Mouse (Mus musculus): ENCODE measurements around the gene Prdx5. TPM values are rescaled to one million over a fixed set of nuclear protein-coding genes. Genes with fewer than 3 reads are reported as not detected.

Gene Prdx5
- polyA plus RNA-seq, 1 experiment: 56.4 TPM

DNA sequence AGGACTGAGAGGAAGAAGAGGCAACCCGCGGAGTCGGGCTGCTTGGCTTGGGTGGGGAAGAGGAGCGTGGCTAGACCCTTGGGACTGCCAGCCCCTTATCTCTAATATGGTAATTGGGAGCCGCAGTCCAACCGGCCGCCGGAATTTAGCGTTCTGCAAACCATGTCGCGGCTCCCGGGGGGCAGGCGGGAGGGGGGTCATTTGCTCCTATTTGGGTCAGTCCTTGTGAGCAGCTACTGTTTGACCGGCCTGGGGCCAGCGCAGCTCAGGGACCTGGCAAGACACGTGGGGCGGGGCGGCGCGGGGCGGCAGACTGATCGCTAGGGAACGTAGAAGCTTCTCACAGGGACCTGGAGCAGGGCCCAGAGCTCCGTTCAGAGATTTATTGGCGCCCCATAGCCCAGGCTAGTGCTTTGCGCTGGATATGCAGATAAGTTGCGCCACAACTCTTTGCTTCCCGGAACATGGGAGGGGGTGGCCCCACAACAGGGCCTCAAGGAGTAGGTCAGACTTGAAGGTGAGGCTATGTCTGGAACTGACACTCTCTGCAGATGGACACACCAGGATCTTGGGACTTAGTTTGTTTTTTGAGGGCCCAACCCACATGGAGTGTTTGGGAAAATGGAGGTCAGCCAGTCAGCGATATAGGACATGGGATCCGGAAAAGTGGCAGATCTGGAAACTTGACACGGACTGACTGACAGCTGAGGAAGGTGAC is 42.2 kb upstream of the Prdx5 start:
- H3K9ac ChIP-seq (ENCODE audit: low read depth, poor library complexity, severe bottlenecking): peak overlapping the region; percentile 75
- no peaks in the 10 kb centered on the region for H3K27me3 ChIP-seq (ENCODE audit: control insufficient read depth, insufficient read depth, low read length, poor library complexity, severe bottlenecking)
- H3K4me3 ChIP-seq (ENCODE audit: low read depth, low read length): peak overlapping the region; percentile 85
- no peaks in the 10 kb centered on the region for H3K9me3 ChIP-seq (replicated peaks; ENCODE audit: control insufficient read depth, insufficient read depth, low read length, poor library complexity, severe bottlenecking)
- TF ChIP-seq POLR2A (IDR thresholded peaks at IDR 0.05; ENCODE audit: insufficient read depth, low read length) (no peak), EP300 (IDR thresholded peaks at IDR 0.05; ENCODE audit: insufficient read depth, low read depth, low read length) (no peak), CTCF (IDR thresholded peaks at IDR 0.05; ENCODE audit: low read depth, low read length) (no peak)
- H3K36me3 ChIP-seq (ENCODE audit: control insufficient read depth, insufficient read depth, low read length, poor library complexity, severe bottlenecking): no peaks in the 10 kb centered on the region
- peaks cover 3% of the 10 kb centered on the region for H3K4me1 ChIP-seq (ENCODE audit: control insufficient read depth, insufficient read depth, low read length)
- H3K27ac ChIP-seq (ENCODE audit: insufficient read depth, low read length): peak overlapping the region; percentile 72

GRCm38 (mm10) chr19:6951381-6951968 is 41.6 kb upstream of the Prdx5 start:
- H3K4me1 ChIP-seq (ENCODE audit: control insufficient read depth, insufficient read depth, low read length): peaks cover 3% of the 10 kb centered on the region
- TF ChIP-seq EP300 (IDR thresholded peaks at IDR 0.05; ENCODE audit: insufficient read depth, low read depth, low read length) (no peak), POLR2A (IDR thresholded peaks at IDR 0.05; ENCODE audit: insufficient read depth, low read length) (peak; percentile 49), CTCF (IDR thresholded peaks at IDR 0.05; ENCODE audit: low read depth, low read length) (no peak)
- no peaks in the 10 kb centered on the region for H3K9me3 ChIP-seq (replicated peaks; ENCODE audit: control insufficient read depth, insufficient read depth, low read length, poor library complexity, severe bottlenecking)
- no peaks in the 10 kb centered on the region for H3K36me3 ChIP-seq (ENCODE audit: control insufficient read depth, insufficient read depth, low read length, poor library complexity, severe bottlenecking)
- peak overlapping the region; percentile 85 for H3K4me3 ChIP-seq (ENCODE audit: low read depth, low read length)
- peak overlapping the region; percentile 90 for H3K27ac ChIP-seq (ENCODE audit: insufficient read depth, low read length)
- no peaks in the 10 kb centered on the region for H3K27me3 ChIP-seq (ENCODE audit: control insufficient read depth, insufficient read depth, low read length, poor library complexity, severe bottlenecking)
- peak overlapping the region; percentile 75 for H3K9ac ChIP-seq (ENCODE audit: low read depth, poor library complexity, severe bottlenecking)

DNA sequence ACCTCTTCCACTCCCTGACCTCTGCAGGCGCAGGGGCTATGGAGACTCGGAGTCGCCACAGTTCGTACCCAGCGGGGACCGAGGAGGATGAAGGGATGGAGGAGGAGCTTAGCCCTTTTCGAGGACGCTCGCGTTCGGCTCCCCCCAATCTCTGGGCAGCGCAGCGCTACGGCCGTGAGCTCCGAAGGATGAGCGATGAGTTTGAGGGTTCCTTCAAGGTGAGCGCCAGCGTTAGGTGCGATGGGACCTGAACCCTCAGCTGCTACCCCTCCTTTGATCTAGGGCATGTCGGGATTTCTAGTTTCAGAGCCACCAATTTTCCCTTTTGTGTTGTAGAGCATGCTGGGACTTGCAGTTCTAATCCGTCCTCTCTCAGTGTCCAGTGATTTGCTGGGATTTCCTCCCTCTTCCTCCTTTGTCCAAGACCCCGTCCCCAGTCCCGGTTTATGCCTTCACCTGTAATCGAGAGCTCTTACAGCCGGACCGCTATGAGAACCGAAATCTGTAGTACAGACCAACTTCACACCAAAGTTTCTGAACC is 40.8 kb upstream of the Prdx5 start:
- H3K27me3 ChIP-seq (ENCODE audit: control insufficient read depth, insufficient read depth, low read length, poor library complexity, severe bottlenecking): no peaks in the 10 kb centered on the region
- peak; percentile 79 for TF ChIP-seq POLR2A (IDR thresholded peaks at IDR 0.05; ENCODE audit: insufficient read depth, low read length)
- no peak for TF ChIP-seq EP300 (IDR thresholded peaks at IDR 0.05; ENCODE audit: insufficient read depth, low read depth, low read length)
- peaks cover 3% of the 10 kb centered on the region for H3K4me1 ChIP-seq (ENCODE audit: control insufficient read depth, insufficient read depth, low read length)
- peak overlapping the region; percentile 75 for H3K9ac ChIP-seq (ENCODE audit: low read depth, poor library complexity, severe bottlenecking)
- peak overlapping the region; percentile 90 for H3K27ac ChIP-seq (ENCODE audit: insufficient read depth, low read length)
- H3K36me3 ChIP-seq (ENCODE audit: control insufficient read depth, insufficient read depth, low read length, poor library complexity, severe bottlenecking): no peaks in the 10 kb centered on the region
- H3K4me3 ChIP-seq (ENCODE audit: low read depth, low read length): peak overlapping the region; percentile 85
- no peaks in the 10 kb centered on the region for H3K9me3 ChIP-seq (replicated peaks; ENCODE audit: control insufficient read depth, insufficient read depth, low read length, poor library complexity, severe bottlenecking)

- Histone ChIP-seq H3K9ac (ENCODE audit: low read depth, poor library complexity, severe bottlenecking) (no peak overlapping the region), H3K36me3 (ENCODE audit: control insufficient read depth, insufficient read depth, low read length, poor library complexity, severe bottlenecking) (no peaks in the 10 kb centered on the region), H3K27me3 (ENCODE audit: control insufficient read depth, insufficient read depth, low read length, poor library complexity, severe bottlenecking) (no peaks in the 10 kb centered on the region), H3K4me3 (ENCODE audit: low read depth, low read length) (no peak overlapping the region), H3K9me3 (replicated peaks; ENCODE audit: control insufficient read depth, insufficient read depth, low read length, poor library complexity, severe bottlenecking) (no peaks in the 10 kb centered on the region), H3K4me1 (ENCODE audit: control insufficient read depth, insufficient read depth, low read length) (peaks cover 3% of the 10 kb centered on the region), H3K27ac (ENCODE audit: insufficient read depth, low read length) (no peak overlapping the region)
- TF ChIP-seq POLR2A (IDR thresholded peaks at IDR 0.05; ENCODE audit: insufficient read depth, low read length): no peak
- no peak for TF ChIP-seq EP300 (IDR thresholded peaks at IDR 0.05; ENCODE audit: insufficient read depth, low read depth, low read length)
- no peak for TF ChIP-seq CTCF (IDR thresholded peaks at IDR 0.05; ENCODE audit: low read depth, low read length)
These were observed 40.0 kb upstream of the Prdx5 start for GRCm38 (mm10) chr19:6949951-6950350.

GRCm38 (mm10) chr19:6949532-6949931 is 39.6 kb upstream of the Prdx5 start:
- Histone ChIP-seq H3K36me3 (ENCODE audit: control insufficient read depth, insufficient read depth, low read length, poor library complexity, severe bottlenecking) (no peaks in the 10 kb centered on the region), H3K4me3 (ENCODE audit: low read depth, low read length) (no peak overlapping the region), H3K9ac (ENCODE audit: low read depth, poor library complexity, severe bottlenecking) (no peak overlapping the region), H3K27me3 (ENCODE audit: control insufficient read depth, insufficient read depth, low read length, poor library complexity, severe bottlenecking) (no peaks in the 10 kb centered on the region), H3K27ac (ENCODE audit: insufficient read depth, low read length) (no peak overlapping the region), H3K9me3 (replicated peaks; ENCODE audit: control insufficient read depth, insufficient read depth, low read length, poor library complexity, severe bottlenecking) (no peaks in the 10 kb centered on the region), H3K4me1 (ENCODE audit: control insufficient read depth, insufficient read depth, low read length) (peaks cover 3% of the 10 kb centered on the region)
- no peak for TF ChIP-seq POLR2A (IDR thresholded peaks at IDR 0.05; ENCODE audit: insufficient read depth, low read length)
- no peak for TF ChIP-seq EP300 (IDR thresholded peaks at IDR 0.05; ENCODE audit: insufficient read depth, low read depth, low read length)
- no peak for TF ChIP-seq CTCF (IDR thresholded peaks at IDR 0.05; ENCODE audit: low read depth, low read length)

DNA sequence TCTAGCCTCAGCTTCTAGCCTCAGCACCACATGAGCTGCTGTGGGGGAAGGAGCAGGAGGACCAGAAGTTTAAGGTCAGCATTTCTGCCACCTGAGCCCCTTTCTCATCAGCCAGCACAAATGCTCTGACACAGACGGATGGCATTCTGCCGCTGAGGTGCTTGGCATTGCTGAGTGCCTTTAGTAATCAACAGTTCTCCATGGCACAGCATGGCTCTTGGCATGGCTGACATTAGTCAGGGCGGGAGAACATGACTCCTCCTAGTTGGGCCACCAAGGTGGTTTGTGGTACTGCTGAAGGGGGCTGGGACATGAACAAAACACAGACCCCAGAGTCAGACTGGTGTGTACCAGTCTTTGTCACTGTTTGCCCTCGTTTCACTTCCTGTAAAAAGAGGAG is 38.3 kb upstream of the Prdx5 start:
- 0 out of 2 replicates have a peak overlapping the region, but pooled peaks have one; percentile 6 for H3K9ac ChIP-seq (ENCODE audit: low read depth, poor library complexity, severe bottlenecking)

More for the DNA sequence above, 38.3 kb upstream of the Prdx5 start:
- H3K9me3 ChIP-seq (replicated peaks; ENCODE audit: control insufficient read depth, insufficient read depth, low read length, poor library complexity, severe bottlenecking): no peaks in the 10 kb centered on the region
- peak overlapping the region; percentile 51 for H3K27ac ChIP-seq (ENCODE audit: insufficient read depth, low read length)
- H3K27me3 ChIP-seq (ENCODE audit: control insufficient read depth, insufficient read depth, low read length, poor library complexity, severe bottlenecking): no peaks in the 10 kb centered on the region
- TF ChIP-seq EP300 (IDR thresholded peaks at IDR 0.05; ENCODE audit: insufficient read depth, low read depth, low read length): no peak
- TF ChIP-seq POLR2A (IDR thresholded peaks at IDR 0.05; ENCODE audit: insufficient read depth, low read length): no peak
- no peak for TF ChIP-seq CTCF (IDR thresholded peaks at IDR 0.05; ENCODE audit: low read depth, low read length)
- H3K36me3 ChIP-seq (ENCODE audit: control insufficient read depth, insufficient read depth, low read length, poor library complexity, severe bottlenecking): no peaks in the 10 kb centered on the region
- H3K4me3 ChIP-seq (ENCODE audit: low read depth, low read length): no peak overlapping the region
- peaks cover 3% of the 10 kb centered on the region for H3K4me1 ChIP-seq (ENCODE audit: control insufficient read depth, insufficient read depth, low read length)

Data from ES-Bruce4 (cell line).